Mouse (Mus musculus) forebrain, embryonic 10.5 days (tissue): ENCODE results near the gene Vldlr. TPM values are rescaled to one million over a fixed set of nuclear protein-coding genes. Genes with fewer than 3 reads are reported as not detected.

Experiments used
- DNase-seq: peaks from one replicate; pipeline ENCODE4 v3.0.0-alpha.2; 2017; ENCODE audit warnings: low spot score; ENCODE audit errors: extremely low spot score
- H3K27ac ChIP-seq: fragments of 300-500 bp; sonication (generic); 2 replicates; pipeline ENCODE4 v1.5.1; 2016; ENCODE audit warnings: mild to moderate bottlenecking
- H3K27me3 ChIP-seq: fragments of 300-500 bp; sonication (generic); 2 replicates; pipeline ENCODE4 v1.6.1; 2016; ENCODE audit warnings: mild to moderate bottlenecking; ENCODE audit not compliant: poor library complexity, severe bottlenecking
- H3K36me3 ChIP-seq: fragments of 300-500 bp; sonication (generic); replicated peaks from 2 replicates; pipeline ENCODE4 v1.6.1; 2016; ENCODE audit warnings: mild to moderate bottlenecking, moderate library complexity
- H3K4me1 ChIP-seq: fragments of 300-500 bp; sonication (generic); 2 replicates; pipeline ENCODE4 v1.6.1; 2016
- H3K4me3 ChIP-seq: fragments of 300-500 bp; sonication (generic); 2 replicates; pipeline ENCODE4 v1.5.1; 2016; ENCODE audit warnings: mild to moderate bottlenecking, moderate library complexity
- H3K9me3 ChIP-seq: fragments of 300-500 bp; sonication (generic); 2 replicates; pipeline ENCODE4 v1.6.1; 2016; ENCODE audit warnings: mild to moderate bottlenecking, moderate library complexity
- WGBS: fragments of 180-500 bp; shearing (Covaris S2); methylation state at CpG from one replicate; pipeline ENCODE4 v1.1.7; 2016; 5-methylcytosine and 5-hydroxymethylcytosine counted together
- polyA plus RNA-seq: library from polyadenylated mRNA; unstranded; fragments of >200 nt; fragmentation: Nextera tagmentation; extraction: Ambion mirVana; gene quantifications from 2 replicates; pipeline ENCODE4 v1.2.1, GENCODE M21; 2016

Vldlr gene
- polyA plus RNA-seq, 1 experiment from 2014 or later: 5.3 TPM

- peaks cover 63% of the 10 kb centered on the region for H3K27me3 ChIP-seq
- no peaks in the 10 kb centered on the region for H3K36me3 ChIP-seq
- H3K9me3 ChIP-seq: no peaks in the 10 kb centered on the region
- peak; percentile 56 for DNase-seq
- H3K27ac ChIP-seq: peak overlapping the region; percentile 86
- peaks cover 39% of the 10 kb centered on the region for H3K4me1 ChIP-seq
- H3K4me3 ChIP-seq: peak overlapping the region; percentile 77
- 0% methylated on average over 49 of the region's 52 CpGs for WGBS
These were observed 1.2 kb downstream of the Vldlr start for GRCm38 (mm10) chr19:27217404-27217940.

- Histone ChIP-seq H3K4me3 (peak overlapping the region; percentile 77), H3K4me1 (peaks cover 39% of the 10 kb centered on the region), H3K36me3 (no peaks in the 10 kb centered on the region), H3K27me3 (peaks cover 63% of the 10 kb centered on the region), H3K9me3 (no peaks in the 10 kb centered on the region), H3K27ac (peak overlapping the region; percentile 86)
- DNase-seq: peak; percentile 56
- 0% methylated on average over 32 of the region's 32 CpGs for WGBS
These were observed 1.7 kb downstream of the Vldlr start for GRCm38 (mm10) chr19:27217941-27218411.

GRCm38 (mm10) chr19:27218561-27219262, 2.4 kb downstream of the Vldlr start:
- under 1% methylated on average over 30 of the region's 30 CpGs for WGBS
- H3K27ac ChIP-seq: peak overlapping the region; percentile 86
- H3K4me3 ChIP-seq: peak overlapping the region; percentile 77

GRCm38 (mm10) chr19:27219586-27219985, 3.3 kb downstream of the Vldlr start:
- no peaks in the 10 kb centered on the region for H3K36me3 ChIP-seq
- 0 out of 2 replicates have a peak overlapping the region, but pooled peaks have one; percentile 77 for H3K4me3 ChIP-seq
- peaks cover 52% of the 10 kb centered on the region for H3K27me3 ChIP-seq
- no peaks in the 10 kb centered on the region for H3K9me3 ChIP-seq
- no peak for DNase-seq
- no peak overlapping the region for H3K27ac ChIP-seq
- H3K4me1 ChIP-seq: peaks cover 39% of the 10 kb centered on the region

More at GRCm38 (mm10) chr19:27218561-27219262, 2.4 kb downstream of the Vldlr start:
- Histone ChIP-seq H3K27me3 (peaks cover 59% of the 10 kb centered on the region), H3K36me3 (no peaks in the 10 kb centered on the region), H3K9me3 (no peaks in the 10 kb centered on the region), H3K4me1 (peaks cover 39% of the 10 kb centered on the region)
- peak; percentile 72 for DNase-seq

- Histone ChIP-seq H3K36me3 (no peaks in the 10 kb centered on the region), H3K4me1 (peaks cover 20% of the 10 kb centered on the region), H3K9me3 (no peaks in the 10 kb centered on the region), H3K4me3 (no peak overlapping the region), H3K27me3 (peaks cover 19% of the 10 kb centered on the region), H3K27ac (no peak overlapping the region)
- WGBS: 85% methylated on average over 6 of the region's 6 CpGs
- no peak for DNase-seq
These were observed 6.8 kb downstream of the Vldlr start for GRCm38 (mm10) chr19:27223046-27223445.

GRCm38 (mm10) chr19:27224356-27224755, 8.1 kb downstream of the Vldlr start:
- no peak overlapping the region for H3K4me3 ChIP-seq
- H3K27me3 ChIP-seq: peaks cover 10% of the 10 kb centered on the region
- no peaks in the 10 kb centered on the region for H3K9me3 ChIP-seq
- WGBS: 77% methylated on average over 1 of the region's 1 CpGs
- H3K27ac ChIP-seq: no peak overlapping the region
- peaks cover 7% of the 10 kb centered on the region; the same call in 1 of the 2 replicates for H3K4me1 ChIP-seq
- H3K36me3 ChIP-seq: no peaks in the 10 kb centered on the region
- DNase-seq: no peak

- Histone ChIP-seq H3K9me3 (no peaks in the 10 kb centered on the region), H3K36me3 (peaks cover 5% of the 10 kb centered on the region), H3K4me1 (0 out of 2 replicates have a peak, but pooled peaks cover 5% of the 10 kb centered on the region), H3K27me3 (no peaks in the 10 kb centered on the region), H3K4me3 (no peak overlapping the region), H3K27ac (no peak overlapping the region)
- no peak for DNase-seq
- WGBS: 69% methylated on average over 3 of the region's 3 CpGs
These were observed 10.3 kb downstream of the Vldlr start for GRCm38 (mm10) chr19:27226626-27227025.

GRCm38 (mm10) chr19:27227131-27227530, 10.8 kb downstream of the Vldlr start:
- Histone ChIP-seq H3K36me3 (peaks cover 10% of the 10 kb centered on the region), H3K4me1 (0 out of 2 replicates have a peak, but pooled peaks cover 5% of the 10 kb centered on the region), H3K4me3 (no peak overlapping the region), H3K9me3 (no peaks in the 10 kb centered on the region), H3K27me3 (no peaks in the 10 kb centered on the region), H3K27ac (no peak overlapping the region)
- WGBS: 53% methylated on average over 4 of the region's 4 CpGs
- DNase-seq: no peak

GRCm38 (mm10) chr19:27228254-27228653, 12.0 kb downstream of the Vldlr start:
- H3K27ac ChIP-seq: no peak overlapping the region

GRCm38 (mm10) chr19:27233386-27233785, 17.1 kb downstream of the Vldlr start:
- no peak for DNase-seq
- Histone ChIP-seq H3K27me3 (no peaks in the 10 kb centered on the region), H3K4me3 (no peak overlapping the region), H3K4me1 (no peaks in the 10 kb centered on the region), H3K27ac (no peak overlapping the region), H3K36me3 (peaks cover 31% of the 10 kb centered on the region), H3K9me3 (no peaks in the 10 kb centered on the region)
- 89% methylated on average over 2 of the region's 2 CpGs for WGBS

More at GRCm38 (mm10) chr19:27228254-27228653, 12.0 kb downstream of the Vldlr start:
- H3K27me3 ChIP-seq: no peaks in the 10 kb centered on the region
- H3K9me3 ChIP-seq: no peaks in the 10 kb centered on the region
- 0 out of 2 replicates have a peak, but pooled peaks cover 5% of the 10 kb centered on the region for H3K4me1 ChIP-seq
- DNase-seq: no peak
- H3K4me3 ChIP-seq: no peak overlapping the region
- 88% methylated on average over 1 of the region's 1 CpGs for WGBS
- H3K36me3 ChIP-seq: peaks cover 15% of the 10 kb centered on the region

- no peaks in the 10 kb centered on the region for H3K27me3 ChIP-seq
- peaks cover 74% of the 10 kb centered on the region for H3K36me3 ChIP-seq
- no peak overlapping the region for H3K27ac ChIP-seq
- 90% methylated on average over 4 of the region's 4 CpGs for WGBS
- no peak overlapping the region for H3K4me3 ChIP-seq
- DNase-seq: no peak
- no peaks in the 10 kb centered on the region for H3K9me3 ChIP-seq
- no peaks in the 10 kb centered on the region for H3K4me1 ChIP-seq
These were observed 23.6 kb downstream of the Vldlr start for GRCm38 (mm10) chr19:27239913-27240312.

- H3K27ac ChIP-seq: no peak overlapping the region
- no peaks in the 10 kb centered on the region for H3K4me1 ChIP-seq
- 91% methylated on average over 4 of the region's 4 CpGs for WGBS
- H3K36me3 ChIP-seq: peaks cover 93% of the 10 kb centered on the region
- no peaks in the 10 kb centered on the region for H3K9me3 ChIP-seq
- H3K27me3 ChIP-seq: no peaks in the 10 kb centered on the region
- no peak overlapping the region for H3K4me3 ChIP-seq
- DNase-seq: no peak
These were observed 27.2 kb downstream of the Vldlr start for GRCm38 (mm10) chr19:27243527-27243926.

- no peak for DNase-seq
- peaks cover 9% of the 10 kb centered on the region; the same call in 1 of the 2 replicates for H3K4me1 ChIP-seq
- WGBS: 92% methylated on average over 5 of the region's 5 CpGs
- peaks cover 7% of the 10 kb centered on the region; the same call in 1 of the 2 replicates for H3K36me3 ChIP-seq
- H3K27me3 ChIP-seq: no peaks in the 10 kb centered on the region
- no peak overlapping the region for H3K4me3 ChIP-seq
- no peaks in the 10 kb centered on the region for H3K9me3 ChIP-seq
- H3K27ac ChIP-seq: no peak overlapping the region
These were observed 38.5 kb downstream of the Vldlr start for GRCm38 (mm10) chr19:27254756-27255155.
